Mouse (Mus musculus) CH12.LX (cell line): ENCODE data around the gene Myl12a.

ENCODE experiments used
- CTCF ChIP-seq, 2 experiments: IDR thresholded peaks in 1 of 2; conservative IDR thresholded peaks in 1 of 2; 2 replicates each; pipeline ENCODE4 v1.5.1; 2011 to 2012; ENCODE audit warnings: low read depth in 2 of 2, low read length in 2 of 2, improper control_type of control experiment in 1 of 2, inconsistent platforms in 1 of 2, mild to moderate bottlenecking in 1 of 2, moderate library complexity in 1 of 2
- E2F4 ChIP-seq: IDR thresholded peaks from 2 replicates; pipeline ENCODE4 v1.6.1; 2011; ENCODE audit warnings: low read depth, low read length, improper control_type of control experiment; ENCODE audit not compliant: insufficient replicate concordance
- EP300 ChIP-seq: IDR thresholded peaks from 2 replicates; pipeline ENCODE4 v1.6.1; 2011; ENCODE audit warnings: low read length, improper control_type of control experiment
- POLR2A ChIP-seq: IDR thresholded peaks from 2 replicates; pipeline ENCODE4 v1.6.1; 2011; ENCODE audit warnings: low read depth, mild to moderate bottlenecking, improper control_type of control experiment, low read length

DNA sequence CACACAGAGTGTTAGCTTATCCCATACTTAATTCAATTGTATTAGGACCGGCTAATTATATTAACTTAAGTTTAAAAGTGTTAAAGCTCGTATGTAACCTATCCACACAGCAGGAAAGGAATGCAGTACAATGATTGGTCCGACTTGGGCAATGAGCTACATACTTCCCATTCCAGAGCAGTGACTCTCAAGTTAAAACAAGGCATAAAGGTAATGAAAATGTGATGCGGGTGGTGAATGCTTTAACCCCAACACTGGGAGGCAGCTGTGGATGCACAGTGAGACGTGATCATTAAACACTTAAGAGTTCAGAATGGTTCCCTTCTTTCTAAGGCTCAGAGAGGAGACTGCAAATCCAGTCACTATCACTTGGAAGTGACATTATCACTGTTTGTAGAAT is 3.5 kb downstream of the Myl12a start:
- no peak for TF ChIP-seq POLR2A
- TF ChIP-seq E2F4, result no peak
- no peak for TF ChIP-seq EP300
- no peak for TF ChIP-seq CTCF (conservative IDR thresholded peaks at IDR 0.05 in 1 of 2, IDR thresholded peaks at IDR 0.05 in 1 of 2; ENCODE audit: low read depth in 2 of 2, low read length in 2 of 2)
